Mouse (Mus musculus): Measurements from ENCODE around the gene Ttll12. TPM values are rescaled to one million over a fixed set of nuclear protein-coding genes. Genes with fewer than 3 reads are reported as not detected.

The Ttll12 gene
- polyA plus RNA-seq, 2 experiments = 29.9 to 36.2 TPM

- H3K4me2 ChIP-seq (ENCODE audit: low read depth) = no peak overlapping the region
- no peak for TF ChIP-seq CTCF (IDR thresholded peaks at IDR 0.05; ENCODE audit: low read depth)
- no peak for TF ChIP-seq EP300 (IDR thresholded peaks at IDR 0.05; ENCODE audit: low read depth)
- peaks cover 78% of the 10 kb centered on the region for H3K36me3 ChIP-seq (replicated peaks; ENCODE audit: control insufficient read depth, insufficient read depth, low read depth)
- H3K9ac ChIP-seq (replicated peaks) = no peak overlapping the region
- H3K27ac ChIP-seq = no peak overlapping the region
- 91% methylated on average over 9 of the region's 9 CpGs for WGBS (ENCODE audit: insufficient replicate concordance)
- no peaks in the 10 kb centered on the region for H3K9me3 ChIP-seq (ENCODE audit: control insufficient read depth, low read length)
- no peaks in the 10 kb centered on the region for H3K4me1 ChIP-seq (replicated peaks; ENCODE audit: control insufficient read depth in 2 of 2, insufficient read depth in 2 of 2, low read length in 1 of 2)
- no peak overlapping the region for H3K4me3 ChIP-seq (ENCODE audit: insufficient read depth in 1 of 2, low read depth in 2 of 2, low read length in 2 of 2)
- H3K27me3 ChIP-seq (ENCODE audit: control insufficient read depth, insufficient read depth, low read length) = no peaks in the 10 kb centered on the region
- ATAC-seq (ENCODE audit: insufficient read depth) (no peak), DNase-seq (ENCODE audit: low read depth in 3 of 3, low spot score in 3 of 3) (no peak)
These were observed 18.3 kb downstream of the Ttll12 start for GRCm38 (mm10) chr15:83576651-83577050.

- Histone ChIP-seq H3K36me3 (replicated peaks; ENCODE audit: control insufficient read depth, insufficient read depth, low read depth) (peaks cover 71% of the 10 kb centered on the region), H3K9me3 (ENCODE audit: control insufficient read depth, low read length) (no peaks in the 10 kb centered on the region), H3K27me3 (ENCODE audit: control insufficient read depth, insufficient read depth, low read length) (no peaks in the 10 kb centered on the region), H3K4me1 (replicated peaks; ENCODE audit: control insufficient read depth in 2 of 2, insufficient read depth in 2 of 2, low read length in 1 of 2) (no peaks in the 10 kb centered on the region), H3K9ac (replicated peaks) (no peak overlapping the region), H3K4me2 (ENCODE audit: low read depth) (no peak overlapping the region), H3K4me3 (ENCODE audit: insufficient read depth in 1 of 2, low read depth in 2 of 2, low read length in 2 of 2) (no peak overlapping the region), H3K27ac (no peak overlapping the region)
- ATAC-seq (ENCODE audit: insufficient read depth) (no peak), DNase-seq (ENCODE audit: low read depth in 3 of 3, low spot score in 3 of 3) (no peak)
- WGBS (ENCODE audit: insufficient replicate concordance) = 88% methylated on average over 8 of the region's 8 CpGs
- TF ChIP-seq EP300 (IDR thresholded peaks at IDR 0.05; ENCODE audit: low read depth) (no peak), CTCF (IDR thresholded peaks at IDR 0.05; ENCODE audit: low read depth) (no peak)
These were observed 19.4 kb downstream of the Ttll12 start for GRCm38 (mm10) chr15:83575543-83575942.

- Histone ChIP-seq H3K9me3 (ENCODE audit: control insufficient read depth, low read length) (no peaks in the 10 kb centered on the region), H3K4me2 (ENCODE audit: low read depth) (no peak overlapping the region), H3K27me3 (ENCODE audit: control insufficient read depth, insufficient read depth, low read length) (no peaks in the 10 kb centered on the region), H3K9ac (replicated peaks) (no peak overlapping the region), H3K4me3 (ENCODE audit: insufficient read depth in 1 of 2, low read depth in 2 of 2, low read length in 2 of 2) (no peak overlapping the region), H3K27ac (no peak overlapping the region), H3K4me1 (replicated peaks; ENCODE audit: control insufficient read depth in 2 of 2, insufficient read depth in 2 of 2, low read length in 1 of 2) (no peaks in the 10 kb centered on the region; a peak in 1 of 4 replicates), H3K36me3 (replicated peaks; ENCODE audit: control insufficient read depth, insufficient read depth, low read depth) (peaks cover 64% of the 10 kb centered on the region)
- TF ChIP-seq EP300 (IDR thresholded peaks at IDR 0.05; ENCODE audit: low read depth) = no peak
- no peak for TF ChIP-seq CTCF (IDR thresholded peaks at IDR 0.05; ENCODE audit: low read depth)
- 76% methylated on average over 6 of the region's 6 CpGs for WGBS (ENCODE audit: insufficient replicate concordance)
- ATAC-seq (ENCODE audit: insufficient read depth) (no peak), DNase-seq (ENCODE audit: low read depth in 3 of 3, low spot score in 3 of 3) (no peak)
These were observed 20.1 kb downstream of the Ttll12 start for GRCm38 (mm10) chr15:83574731-83575351.

GRCm38 (mm10) chr15:83573606-83574005, 21.4 kb downstream of the Ttll12 start:
- Histone ChIP-seq H3K4me2 (ENCODE audit: low read depth) (no peak overlapping the region), H3K36me3 (replicated peaks; ENCODE audit: control insufficient read depth, insufficient read depth, low read depth) (peaks cover 52% of the 10 kb centered on the region), H3K4me1 (replicated peaks; ENCODE audit: control insufficient read depth in 2 of 2, insufficient read depth in 2 of 2, low read length in 1 of 2) (no peaks in the 10 kb centered on the region; a peak in 1 of 4 replicates), H3K9me3 (ENCODE audit: control insufficient read depth, low read length) (no peaks in the 10 kb centered on the region), H3K27me3 (ENCODE audit: control insufficient read depth, insufficient read depth, low read length) (no peaks in the 10 kb centered on the region), H3K9ac (replicated peaks) (no peak overlapping the region), H3K4me3 (ENCODE audit: insufficient read depth in 1 of 2, low read depth in 2 of 2, low read length in 2 of 2) (no peak overlapping the region), H3K27ac (no peak overlapping the region)
- no peak for DNase-seq (ENCODE audit: low read depth in 3 of 3, low spot score in 3 of 3)
- WGBS (ENCODE audit: insufficient replicate concordance) = 87% methylated on average over 12 of the region's 12 CpGs
- TF ChIP-seq CTCF (IDR thresholded peaks at IDR 0.05; ENCODE audit: low read depth) (no peak), EP300 (IDR thresholded peaks at IDR 0.05; ENCODE audit: low read depth) (no peak)
- no peak for ATAC-seq (ENCODE audit: insufficient read depth)

- Histone ChIP-seq H3K27me3 (ENCODE audit: control insufficient read depth, insufficient read depth, low read length) (no peaks in the 10 kb centered on the region), H3K36me3 (replicated peaks; ENCODE audit: control insufficient read depth, insufficient read depth, low read depth) (peaks cover 37% of the 10 kb centered on the region), H3K4me2 (ENCODE audit: low read depth) (no peak overlapping the region), H3K9me3 (ENCODE audit: control insufficient read depth, low read length) (no peaks in the 10 kb centered on the region), H3K9ac (replicated peaks) (no peak overlapping the region), H3K4me1 (replicated peaks; ENCODE audit: control insufficient read depth in 2 of 2, insufficient read depth in 2 of 2, low read length in 1 of 2) (peaks cover under 1% of the 10 kb centered on the region in 2 experiments; a peak in 2 of 4 replicates), H3K27ac (no peak overlapping the region; the same call in 1 of the 2 replicates), H3K4me3 (ENCODE audit: insufficient read depth in 1 of 2, low read depth in 2 of 2, low read length in 2 of 2) (no peak overlapping the region)
- 72% methylated on average over 4 of the region's 4 CpGs for WGBS (ENCODE audit: insufficient replicate concordance)
- DNase-seq (ENCODE audit: low read depth in 3 of 3, low spot score in 3 of 3) (no peak), ATAC-seq (ENCODE audit: insufficient read depth) (no peak)
- TF ChIP-seq CTCF (IDR thresholded peaks at IDR 0.05; ENCODE audit: low read depth) (no peak), EP300 (IDR thresholded peaks at IDR 0.05; ENCODE audit: low read depth) (no peak)
These were observed 22.8 kb downstream of the Ttll12 start for GRCm38 (mm10) chr15:83572132-83572531.

Measured in liver, embryonic 14.5 days (tissue).